Mouse (Mus musculus): Measurements from ENCODE around the gene Sf1. TPM values are rescaled to one million over a fixed set of nuclear protein-coding genes. Genes with fewer than 3 reads are reported as not detected.

Gene Sf1
- total RNA-seq, 2 experiments from 2014 or later: 164 to 179 TPM

DNA sequence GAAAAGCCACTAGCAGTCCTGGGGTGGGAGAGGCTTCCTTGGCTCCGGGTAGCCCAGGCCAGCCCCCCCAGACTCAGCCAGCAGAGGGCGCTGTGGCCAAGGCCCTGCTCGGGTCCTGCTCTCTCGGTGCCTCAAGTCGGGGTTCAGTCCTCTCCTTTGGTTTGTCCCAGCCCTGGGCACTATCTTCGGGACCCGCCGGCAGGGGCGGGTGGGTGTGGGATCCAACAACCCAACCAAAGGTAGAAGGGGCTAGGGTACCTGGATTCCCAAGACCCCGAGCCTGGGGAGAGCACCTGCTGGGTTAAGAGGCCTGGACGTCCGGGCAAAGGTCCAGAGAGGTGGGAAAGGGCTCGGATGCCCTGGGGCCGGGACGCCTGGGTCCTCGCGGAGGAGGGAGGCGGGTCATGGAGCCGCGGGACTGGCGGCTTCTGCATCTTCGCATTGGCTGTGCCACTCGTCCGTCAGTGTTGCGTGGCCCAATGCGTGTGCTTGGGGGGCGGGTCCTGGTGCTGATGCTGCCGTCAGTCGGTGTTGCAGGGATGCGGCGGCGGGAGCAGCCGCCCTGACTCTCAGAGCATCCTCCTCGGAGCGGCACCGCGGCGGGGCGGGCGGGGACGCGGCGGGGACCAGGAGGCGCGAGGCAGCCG, 54.9 kb downstream of the Sf1 start, which contains the start of gene Nrxn2:
Gene Nrxn2, plus strand, starts transcription at position 499 of the 647 bp plus-strand sequence.
- ATAC-seq (ENCODE audit: poor library complexity, severe bottlenecking): peak; percentile 93

DNA sequence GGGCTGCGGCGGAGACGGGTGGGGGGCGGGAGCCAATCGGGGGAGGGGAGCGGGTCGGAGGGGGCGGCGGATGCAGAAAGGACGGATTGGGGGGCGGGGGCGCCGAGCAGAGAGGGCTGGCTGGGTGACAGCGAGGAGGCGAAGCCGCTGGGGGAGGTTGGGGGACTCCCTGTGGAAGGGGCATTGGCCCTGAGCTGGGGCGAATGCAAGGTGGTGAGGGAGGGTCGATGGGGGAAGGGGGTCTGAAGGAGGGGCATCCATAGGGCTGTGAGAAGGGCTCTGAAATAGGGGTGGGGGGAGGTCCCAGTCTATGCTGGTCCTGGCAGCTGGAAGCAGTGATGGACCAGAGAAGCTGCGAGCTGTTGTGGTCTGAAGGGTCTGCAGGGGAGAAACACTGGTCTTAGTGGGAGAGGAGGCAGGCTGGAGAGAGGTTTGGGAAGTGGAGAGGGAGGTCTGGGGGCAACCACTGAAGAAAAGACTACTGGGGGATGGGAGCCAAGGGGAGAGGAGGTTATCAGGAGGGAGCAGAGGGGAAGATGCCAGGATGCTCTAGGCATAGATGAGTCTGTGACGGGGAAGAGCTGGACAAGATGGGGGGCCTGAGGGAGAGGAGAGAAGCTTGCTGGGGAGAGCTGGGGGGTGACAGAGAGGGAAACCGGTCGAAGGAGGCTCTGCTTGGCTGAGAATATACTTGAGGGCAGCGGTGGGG, 55.6 kb downstream of the Sf1 start:
- ATAC-seq (ENCODE audit: poor library complexity, severe bottlenecking): no peak

DNA sequence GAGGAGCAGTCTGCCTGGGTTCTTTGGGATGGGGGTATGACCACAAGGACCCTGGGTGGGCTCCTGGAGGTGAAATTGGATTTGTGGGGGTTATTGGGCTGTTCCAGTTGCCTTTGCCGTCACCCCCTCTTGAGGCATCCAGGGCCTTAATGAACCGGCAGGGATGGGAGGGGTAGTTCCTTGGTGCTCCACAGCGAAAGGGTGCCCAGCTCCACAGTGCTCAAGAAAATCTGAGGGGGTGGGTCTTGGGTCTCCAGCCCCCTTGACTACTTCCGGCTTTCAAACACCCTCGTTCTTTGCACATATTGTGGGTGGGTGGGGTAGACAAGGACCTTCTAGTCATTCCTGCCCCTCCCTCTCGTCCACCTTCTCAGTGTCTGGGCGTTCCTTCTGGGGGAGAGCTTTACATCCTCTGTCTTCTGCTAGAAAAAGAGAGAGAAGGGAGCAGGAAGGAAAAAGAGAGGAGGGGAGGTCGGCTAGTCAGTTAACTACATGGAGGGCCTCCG, 56.4 kb downstream of the Sf1 start:
- no peak for ATAC-seq (ENCODE audit: poor library complexity, severe bottlenecking)

DNA sequence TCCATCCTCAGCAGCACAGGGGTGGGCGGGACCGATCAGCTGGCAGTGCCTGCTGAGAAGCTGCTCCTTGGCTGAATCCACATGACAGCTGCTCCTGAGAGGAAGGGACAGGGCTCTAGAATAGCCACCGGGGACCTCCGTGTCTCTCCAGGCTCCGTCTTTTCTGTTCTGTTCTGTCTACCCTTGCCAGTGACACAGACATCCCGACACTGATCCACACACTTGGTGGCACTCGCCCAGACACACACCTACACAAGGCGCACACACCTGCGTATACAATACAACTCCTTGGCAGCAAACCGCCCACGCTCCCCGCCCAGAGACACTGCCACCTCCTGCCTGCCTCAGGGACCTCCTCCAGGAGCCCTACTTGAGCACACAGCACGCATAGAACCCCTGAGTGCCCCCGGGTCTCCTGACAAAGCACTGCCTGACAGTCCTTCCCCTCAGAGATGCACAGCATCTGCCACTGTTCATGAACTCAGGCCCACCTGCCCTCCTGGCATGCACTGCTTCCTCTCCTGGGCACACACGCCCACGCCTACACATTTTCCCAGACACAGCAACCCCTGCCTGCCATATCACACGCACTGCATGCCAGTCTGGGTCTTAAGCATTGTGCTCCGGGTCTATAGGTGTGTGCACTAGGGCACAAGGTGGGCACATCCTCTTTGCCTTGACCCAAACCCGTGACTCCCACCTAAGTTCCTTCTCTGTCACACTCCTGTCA, 57.2 kb downstream of the Sf1 start:
- ATAC-seq (ENCODE audit: poor library complexity, severe bottlenecking): no peak

DNA sequence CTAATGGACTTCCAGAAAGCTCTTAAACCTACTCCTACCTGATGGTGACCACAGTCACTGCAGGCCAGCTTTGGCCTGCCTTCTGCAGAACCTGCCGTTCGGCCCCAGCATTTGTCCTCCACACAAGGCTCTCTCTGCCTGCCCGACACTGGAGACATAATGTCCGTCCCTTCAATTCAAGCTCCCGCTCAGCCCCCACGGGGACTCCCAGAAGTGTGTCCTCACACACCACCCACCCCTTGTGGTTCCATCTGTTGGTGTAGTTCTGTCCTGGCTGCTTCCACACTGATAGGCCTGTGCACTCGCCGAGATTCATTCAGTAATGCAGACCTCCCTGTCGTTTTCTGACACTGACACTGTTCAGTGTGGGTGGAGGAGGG, 57.7 kb downstream of the Sf1 start:
- no peak for ATAC-seq (ENCODE audit: poor library complexity, severe bottlenecking)

DNA sequence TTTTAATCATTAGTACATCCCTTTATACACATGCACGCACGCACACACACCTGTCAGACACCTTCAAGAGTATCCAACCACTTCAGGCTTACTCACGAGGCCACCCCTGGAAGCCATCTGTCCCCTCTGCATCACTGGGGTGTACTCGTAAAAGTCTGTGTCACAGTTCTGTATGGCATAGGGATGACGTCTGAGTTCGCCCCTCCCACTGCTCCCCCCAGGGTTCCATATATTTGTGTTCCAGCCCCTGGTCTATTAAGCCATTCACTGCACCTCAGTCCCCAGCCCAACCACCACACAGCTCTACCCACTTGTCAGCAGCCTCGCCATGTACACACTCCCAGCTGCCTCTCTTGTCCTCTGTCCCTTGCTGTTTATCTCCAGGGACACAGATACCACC, 58.5 kb downstream of the Sf1 start:
- ATAC-seq (ENCODE audit: poor library complexity, severe bottlenecking): no peak

DNA sequence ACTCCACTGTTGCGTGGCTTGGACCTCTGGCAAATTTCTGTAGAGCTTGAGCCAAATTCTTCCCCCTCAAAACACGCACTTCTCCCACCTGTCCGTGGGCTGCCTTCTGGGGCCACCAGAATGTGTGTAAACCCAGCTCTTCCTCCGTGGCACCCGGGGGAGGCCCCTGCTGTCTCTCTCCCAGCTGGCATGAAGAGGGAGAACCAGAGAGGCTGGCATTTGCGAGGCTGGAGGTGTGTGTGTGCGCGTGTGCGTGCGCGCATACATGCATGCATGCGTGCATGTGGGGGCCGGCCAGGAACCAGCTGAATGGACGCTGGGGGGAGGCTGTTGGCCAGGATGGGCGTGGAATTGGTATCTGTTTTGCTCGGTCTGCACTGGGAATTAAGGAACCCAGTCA, 59.8 kb downstream of the Sf1 start:
- ATAC-seq (ENCODE audit: poor library complexity, severe bottlenecking): no peak

DNA sequence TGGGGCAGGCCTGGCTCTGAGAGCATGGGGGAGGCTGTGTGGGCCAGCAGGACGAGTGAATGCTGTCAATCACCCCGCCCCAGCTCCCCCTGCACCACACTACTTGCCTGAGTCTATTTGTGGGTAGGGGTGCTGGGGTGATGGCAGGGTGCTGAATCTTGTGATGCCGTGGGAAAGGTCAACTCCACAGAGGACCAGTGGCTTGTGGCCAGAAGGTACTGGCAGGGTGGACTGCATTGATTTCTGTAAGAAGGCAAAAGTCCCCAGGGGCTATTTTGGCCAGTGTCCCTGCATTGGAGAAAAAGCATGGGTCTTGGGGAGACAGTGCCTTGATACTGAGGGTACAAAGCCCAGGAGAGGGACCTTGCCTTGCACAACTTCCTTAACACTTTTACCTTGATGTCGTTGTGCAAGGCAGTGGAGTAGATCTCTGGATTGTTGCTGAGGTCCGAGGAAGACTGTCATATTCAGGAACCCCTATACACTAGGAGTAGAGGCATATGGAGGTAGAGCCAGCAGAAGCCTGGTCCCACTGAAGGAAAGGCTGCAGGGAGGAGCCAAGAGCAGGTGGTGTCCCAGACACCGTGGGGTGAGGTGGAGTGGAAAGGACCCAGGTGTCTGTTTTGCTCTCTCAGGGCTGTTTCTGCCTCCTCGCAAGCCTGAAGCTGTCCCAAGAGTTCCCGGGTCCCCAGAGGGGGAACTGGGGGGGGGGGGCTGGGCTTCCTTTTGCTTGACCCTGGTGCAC, 60.8 kb downstream of the Sf1 start:
- ATAC-seq (ENCODE audit: poor library complexity, severe bottlenecking): no peak

DNA sequence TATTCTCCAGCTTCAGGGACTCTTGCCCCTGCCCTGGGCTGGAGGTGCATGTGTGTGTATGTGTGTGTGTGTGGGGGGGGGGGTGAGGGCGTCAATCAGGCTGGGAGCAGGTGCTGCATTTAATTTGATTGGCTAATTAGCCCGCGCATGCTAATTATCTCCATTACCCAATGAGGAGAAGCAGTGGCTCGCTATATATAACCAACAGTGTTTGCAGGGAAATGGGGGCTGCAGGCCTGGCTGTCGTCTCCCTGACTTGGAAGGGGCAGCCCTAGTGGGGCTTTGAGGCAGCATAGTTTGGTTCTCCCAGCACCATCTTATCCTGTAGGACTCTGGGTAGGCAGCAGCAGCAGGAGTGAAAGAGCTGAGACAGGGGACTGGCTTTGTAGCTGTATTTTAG, 62.1 kb downstream of the Sf1 start:
- no peak for ATAC-seq (ENCODE audit: poor library complexity, severe bottlenecking)

DNA sequence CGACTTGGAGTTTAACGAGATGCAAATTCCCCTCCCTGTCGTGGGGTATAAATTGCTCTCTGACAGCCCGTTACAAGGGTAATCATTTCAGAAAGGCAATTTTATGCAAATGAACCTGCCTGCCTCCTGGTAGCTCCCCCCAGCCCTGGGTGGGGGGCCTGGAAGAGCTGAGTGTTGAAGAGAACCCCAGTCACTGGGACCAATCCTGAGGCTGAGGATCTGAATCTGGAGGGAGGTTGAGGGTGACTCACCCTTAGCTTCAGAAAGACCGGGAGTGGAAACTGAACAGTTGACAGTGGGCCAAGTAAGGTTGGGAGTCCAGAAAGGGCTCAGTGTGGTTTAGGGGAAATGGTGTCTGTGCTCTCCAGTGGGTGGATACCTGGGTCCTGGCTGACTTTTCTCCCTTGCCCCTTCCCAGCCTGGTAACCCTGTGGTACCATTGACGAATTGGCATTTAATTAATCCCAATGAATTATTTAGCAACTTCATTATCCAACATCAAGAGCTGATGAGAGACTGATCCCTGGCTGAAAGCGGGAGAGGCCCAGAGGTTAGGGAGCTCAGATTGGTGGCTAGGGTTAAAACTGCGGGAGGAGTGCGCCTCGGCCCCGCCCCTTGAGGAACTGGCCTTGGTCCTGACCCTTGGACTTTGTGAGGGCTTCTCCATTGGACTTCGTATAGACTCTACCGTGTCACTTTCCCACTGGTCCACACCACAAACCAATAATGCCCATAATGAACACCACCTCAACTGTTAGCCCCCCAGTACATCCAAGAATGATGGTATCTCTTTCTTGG, 63.4 kb downstream of the Sf1 start:
- ATAC-seq (ENCODE audit: poor library complexity, severe bottlenecking): peak; percentile 43; the same call in 1 of the 2 replicates

Other genes starting within 250 kb of the Sf1 start
- gene Sac3d1, start 245.0 kb upstream of the Sf1 start, total RNA-seq (2015): 3.4 and 5.7 TPM in 2 replicates
- 3.9 and 4.0 TPM in 2 replicates for gene Sac3d1, start 245.0 kb upstream of the Sf1 start, total RNA-seq (2017)
- 9.9 and 13.5 TPM in 2 replicates for gene Snx15, start 235.4 kb upstream of the Sf1 start, total RNA-seq (2015)
- 5.2 and 6.4 TPM in 2 replicates for gene Snx15, start 235.4 kb upstream of the Sf1 start, total RNA-seq (2017)
- 1.1 and 1.4 TPM in 2 replicates for gene Batf2, start 222.7 kb upstream of the Sf1 start, total RNA-seq (2015)
- gene Batf2, start 222.7 kb upstream of the Sf1 start, total RNA-seq (2017): 0.48 and 0.49 TPM in 2 replicates
- 9.1 and 10.6 TPM in 2 replicates for gene Arl2, start 222.1 kb upstream of the Sf1 start, total RNA-seq (2015)
- gene Arl2, start 222.1 kb upstream of the Sf1 start, total RNA-seq (2017): 8.0 and 9.7 TPM in 2 replicates
- gene Majin, start 179.3 kb upstream of the Sf1 start, total RNA-seq (2015): 0.58 TPM in 1 of 2 replicates, not detected in the other
- gene Majin, start 179.3 kb upstream of the Sf1 start, total RNA-seq (2017): not detected in 2 replicates
- gene Gpha2, start 137.3 kb upstream of the Sf1 start, total RNA-seq (2015): not detected in 2 replicates
- gene Gpha2, start 137.3 kb upstream of the Sf1 start, total RNA-seq (2017): not detected in 2 replicates
- 5.1 and 5.7 TPM in 2 replicates for gene Ppp2r5b, start 127.8 kb upstream of the Sf1 start, total RNA-seq (2015)
- 3.5 and 6.7 TPM in 2 replicates for gene Ppp2r5b, start 127.8 kb upstream of the Sf1 start, total RNA-seq (2017)
- 9.8 and 10.1 TPM in 2 replicates for gene Atg2a, start 122.0 kb upstream of the Sf1 start, total RNA-seq (2015)
- gene Atg2a, start 122.0 kb upstream of the Sf1 start, total RNA-seq (2017): 8.5 and 10.3 TPM in 2 replicates
- gene Ehd1, start 87.0 kb upstream of the Sf1 start, total RNA-seq (2015): 19.3 and 27.1 TPM in 2 replicates
- gene Ehd1, start 87.0 kb upstream of the Sf1 start, total RNA-seq (2017): 24.0 and 34.8 TPM in 2 replicates
- gene Cdc42bpg, start 57.2 kb upstream of the Sf1 start, total RNA-seq (2015): 0.56 and 0.68 TPM in 2 replicates
- gene Cdc42bpg, start 57.2 kb upstream of the Sf1 start, total RNA-seq (2017): 0.88 and 1.3 TPM in 2 replicates
- gene Men1, start 28.7 kb upstream of the Sf1 start, total RNA-seq (2015): 15.1 and 16.6 TPM in 2 replicates
- gene Men1, start 28.7 kb upstream of the Sf1 start, total RNA-seq (2017): 19.2 and 20.7 TPM in 2 replicates
- 35.0 and 43.3 TPM in 2 replicates for gene Map4k2, start 22.6 kb upstream of the Sf1 start, total RNA-seq (2015)
- 66.3 and 79.6 TPM in 2 replicates for gene Map4k2, start 22.6 kb upstream of the Sf1 start, total RNA-seq (2017)
- 0.80 and 3.2 TPM in 2 replicates for gene Pygm, start 20.7 kb downstream of the Sf1 start, total RNA-seq (2015)
- gene Pygm, start 20.7 kb downstream of the Sf1 start, total RNA-seq (2017): 0.11 and 0.12 TPM in 2 replicates
- gene Rasgrp2, start 35.6 kb downstream of the Sf1 start, total RNA-seq (2015): 213 and 232 TPM in 2 replicates
- 195 and 214 TPM in 2 replicates for gene Rasgrp2, start 35.6 kb downstream of the Sf1 start, total RNA-seq (2017)
- 0.21 TPM in 1 of 2 replicates, not detected in the other for gene Nrxn2, start 55.0 kb downstream of the Sf1 start, total RNA-seq (2015)
- gene Nrxn2, start 55.0 kb downstream of the Sf1 start, total RNA-seq (2017): not detected in 2 replicates
- gene Slc22a12, start 179.3 kb downstream of the Sf1 start, total RNA-seq (2015): not detected in 2 replicates
- gene Slc22a12, start 179.3 kb downstream of the Sf1 start, total RNA-seq (2017): not detected in 2 replicates